Mouse (Mus musculus) layer of hippocampus, adult 2 months (tissue): Measurements from ENCODE around the gene Polr2h. TPM values are rescaled to one million over a fixed set of nuclear protein-coding genes. Genes with fewer than 3 reads are reported as not detected.

Experiments
- DNase-seq, 2 experiments: peaks; one replicate each; pipeline ENCODE4 v3.0.0; 2022; ENCODE audit warnings: low spot score in 2 of 2
- H3K27ac ChIP-seq: fragments of 200-600 bp; 2 replicates; pipeline ENCODE4 v1.8.1; 2022
- H3K4me3 ChIP-seq: fragments of 200-600 bp; 2 replicates; pipeline ENCODE4 v1.8.1; 2022; ENCODE audit warnings: mild to moderate bottlenecking
- CTCF ChIP-seq: fragments of 200-600 bp; conservative IDR thresholded peaks from 2 replicates; pipeline ENCODE4 v1.8.1; 2022; ENCODE audit warnings: antibody characterized with exemption, mild to moderate bottlenecking, moderate library complexity
- total RNA-seq, 2 experiments: library from RNA; stranded (reverse); gene quantifications; 2 replicates each; pipeline ENCODE4 v1.2.3; 2021

Polr2h gene
- total RNA-seq, 2 experiments from 2014 or later, result 26.1 TPM

DNA sequence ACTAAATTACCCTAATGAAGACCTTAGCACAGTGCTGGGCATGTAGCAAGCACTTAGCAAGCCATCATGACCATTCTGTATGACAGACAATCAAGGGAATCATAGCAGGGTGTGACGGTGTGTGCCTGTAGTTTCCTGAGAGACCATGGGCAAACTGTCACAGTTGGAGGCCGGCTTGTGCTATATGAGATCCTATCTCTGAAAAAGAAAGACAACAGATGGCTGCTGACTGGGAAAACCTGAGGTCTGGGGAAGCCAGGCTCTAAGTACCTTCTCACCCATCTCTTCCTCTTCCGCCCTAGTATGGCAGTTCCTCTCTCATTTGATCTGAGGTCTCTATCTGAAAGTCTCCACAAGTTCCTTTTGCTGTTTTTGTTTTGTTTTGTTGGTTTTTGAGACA is 11.7 kb upstream of the Polr2h start:
- Histone ChIP-seq H3K4me3 (no peak overlapping the region), H3K27ac (peak overlapping the region; percentile 44)
- DNase-seq, result no peak
- no peak for TF ChIP-seq CTCF

- TF ChIP-seq CTCF, result no peak
- H3K27ac ChIP-seq, result peak overlapping the region; percentile 44
- no peak for DNase-seq
- no peak overlapping the region for H3K4me3 ChIP-seq
Observed at GRCm38 (mm10) chr16:20706407-20707055, 10.9 kb upstream of the Polr2h start.

DNA sequence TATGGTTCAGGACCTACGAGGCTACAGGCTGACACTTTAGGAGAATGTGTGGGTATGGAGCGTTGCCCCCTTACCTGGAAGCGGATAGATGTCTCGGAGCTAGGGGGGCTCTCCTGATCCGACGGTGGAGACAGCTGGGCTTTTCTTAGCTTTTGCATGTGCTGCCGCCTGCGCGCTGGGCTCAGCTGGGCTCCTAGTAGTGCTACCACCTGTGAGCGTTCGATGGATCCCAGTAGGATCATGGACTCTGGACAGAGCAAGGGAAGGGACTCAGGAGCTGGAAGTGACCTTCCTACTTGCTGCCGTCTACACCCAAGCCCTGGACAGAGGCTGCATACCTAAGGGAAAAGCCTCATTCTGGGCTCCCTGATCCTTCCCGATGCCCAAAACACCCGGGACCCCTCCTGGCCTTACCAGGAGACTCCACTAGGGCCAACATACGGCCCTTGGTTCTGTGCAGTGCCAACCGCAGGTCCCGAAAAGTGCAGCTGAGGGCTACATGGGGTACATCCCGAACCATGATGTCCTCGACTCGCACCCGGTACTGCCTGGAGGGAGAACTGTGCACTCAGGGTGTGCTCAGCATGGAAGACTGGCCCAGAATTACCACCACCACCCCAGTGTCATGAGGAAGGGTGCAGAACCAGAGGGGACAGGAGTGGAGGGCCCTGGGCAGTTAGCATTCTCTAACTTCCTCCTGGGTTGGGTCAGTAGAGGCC is 9.1 kb upstream of the Polr2h start:
- peak overlapping the region; percentile 44 for H3K27ac ChIP-seq
- no peak overlapping the region for H3K4me3 ChIP-seq
- TF ChIP-seq CTCF, result no peak
- DNase-seq, result no peak

GRCm38 (mm10) chr16:20708939-20709734 is 8.3 kb upstream of the Polr2h start:
- TF ChIP-seq CTCF, result peak; percentile 86
- Histone ChIP-seq H3K4me3 (no peak overlapping the region), H3K27ac (0 out of 2 replicates have a peak overlapping the region, but pooled peaks have one; percentile 20)
- no peak for DNase-seq

- DNase-seq, result no peak
- no peak for TF ChIP-seq CTCF
- H3K4me3 ChIP-seq, result no peak overlapping the region
- no peak overlapping the region for H3K27ac ChIP-seq
Observed at GRCm38 (mm10) chr16:20710370-20710769, 7.1 kb upstream of the Polr2h start.

DNA sequence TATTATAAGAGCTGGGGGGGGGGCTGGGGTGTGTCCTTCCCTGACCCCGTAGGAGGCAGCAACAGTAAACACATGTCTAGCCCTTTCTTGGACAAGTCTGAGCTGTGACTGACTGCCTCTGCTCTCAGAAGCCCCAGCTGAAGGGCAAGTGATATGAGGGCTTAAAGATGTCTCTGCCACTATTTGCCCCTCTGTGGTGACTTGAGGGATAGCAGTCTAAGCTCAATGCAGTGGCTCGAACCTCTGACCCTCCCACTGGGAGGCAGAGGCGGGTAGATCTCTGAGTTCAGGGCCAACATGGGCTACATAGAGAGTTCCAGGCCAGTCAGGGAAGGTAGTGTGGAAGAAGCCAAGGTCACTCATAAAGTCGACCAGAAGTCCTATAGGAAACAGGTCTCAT is 6.7 kb upstream of the Polr2h start:
- Histone ChIP-seq H3K4me3 (no peak overlapping the region), H3K27ac (no peak overlapping the region)
- no peak for DNase-seq
- TF ChIP-seq CTCF, result peak; percentile 69

DNA sequence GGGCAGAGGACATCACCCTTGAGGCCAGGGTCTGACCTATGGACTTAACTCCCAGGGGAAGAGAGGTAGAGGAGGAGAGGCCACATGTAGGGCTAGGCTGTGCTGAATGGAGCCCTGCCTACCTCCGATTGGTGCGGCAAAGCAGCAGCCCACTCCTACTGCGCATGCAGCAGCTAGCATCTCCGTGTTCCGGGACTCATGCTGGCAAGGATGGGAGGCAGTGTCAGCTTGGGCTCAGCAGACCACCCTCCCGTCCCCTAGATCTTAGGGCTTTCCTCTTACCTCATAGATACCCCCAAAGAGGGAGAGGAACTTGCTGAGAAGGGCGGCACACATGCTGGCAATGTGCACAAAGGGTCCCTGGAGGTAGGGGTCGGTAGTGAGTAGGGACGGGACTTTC is 5.3 kb upstream of the Polr2h start:
- DNase-seq, result no peak
- peak; percentile 48 for TF ChIP-seq CTCF
- no peak overlapping the region for H3K4me3 ChIP-seq
- H3K27ac ChIP-seq, result peak overlapping the region; percentile 71; the same call in 1 of the 2 replicates

- DNase-seq, result no peak
- no peak for TF ChIP-seq CTCF
- H3K4me3 ChIP-seq, result peak overlapping the region; percentile 15; the same call in 1 of the 2 replicates
- peak overlapping the region; percentile 71; the same call in 1 of the 2 replicates for H3K27ac ChIP-seq
Observed at GRCm38 (mm10) chr16:20712889-20713288, 4.6 kb upstream of the Polr2h start.

- peak overlapping the region; percentile 74 for H3K4me3 ChIP-seq
- peak overlapping the region; percentile 94 for H3K27ac ChIP-seq
- no peak for TF ChIP-seq CTCF
- no peak for DNase-seq
Observed at GRCm38 (mm10) chr16:20714307-20715080, 3.0 kb upstream of the Polr2h start.

DNA sequence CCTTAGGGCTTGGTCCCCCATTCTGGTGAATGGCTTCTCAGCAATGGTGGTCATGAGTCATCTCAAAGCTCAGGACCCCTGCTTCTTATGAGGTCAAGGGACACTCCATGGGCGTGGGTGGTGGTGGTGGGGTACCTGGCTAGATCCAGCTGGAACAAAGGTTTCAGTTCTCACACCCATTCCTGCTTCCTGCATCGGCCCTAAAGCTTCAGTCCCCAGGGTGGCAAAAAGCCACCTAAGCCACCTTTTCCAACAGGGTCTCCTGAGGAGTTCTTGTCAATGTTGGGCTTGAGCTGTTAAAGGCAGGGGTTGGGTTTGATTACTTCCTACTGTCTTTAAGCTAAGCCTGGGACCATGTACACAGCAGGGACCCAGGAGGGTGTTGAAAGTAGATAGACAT is 2.3 kb upstream of the Polr2h start:
- no peak for DNase-seq
- H3K27ac ChIP-seq, result peak overlapping the region; percentile 94
- no peak for TF ChIP-seq CTCF

GRCm38 (mm10) chr16:20715566-20715965 is 1.9 kb upstream of the Polr2h start:
- H3K27ac ChIP-seq, result peak overlapping the region; percentile 94
- TF ChIP-seq CTCF, result no peak
- DNase-seq, result no peak
- H3K4me3 ChIP-seq, result peak overlapping the region; percentile 74

More for the DNA sequence above, 2.3 kb upstream of the Polr2h start:
- peak overlapping the region; percentile 74 for H3K4me3 ChIP-seq
